Mouse (Mus musculus) spleen, adult 10 weeks (tissue): ENCODE measurements around the gene Chrna7. TPM values are rescaled to one million over a fixed set of nuclear protein-coding genes. Genes with fewer than 3 reads are reported as not detected.

Experiments used
- polyA plus RNA-seq: library from polyadenylated mRNA; stranded (reverse); fragments of 350-450 nt; fragmentation: Illumina TruSeq; extraction: RNeasy Lipid Tissue Mini Kit (QIAGEN cat#74804); gene quantifications from one replicate; pipeline ENCODE4 v1.2.3, GENCODE M21; 2015; ENCODE audit warnings: low replicate concordance; ENCODE audit not compliant: insufficient read depth

Chrna7 gene
- not detected for polyA plus RNA-seq

DNA sequence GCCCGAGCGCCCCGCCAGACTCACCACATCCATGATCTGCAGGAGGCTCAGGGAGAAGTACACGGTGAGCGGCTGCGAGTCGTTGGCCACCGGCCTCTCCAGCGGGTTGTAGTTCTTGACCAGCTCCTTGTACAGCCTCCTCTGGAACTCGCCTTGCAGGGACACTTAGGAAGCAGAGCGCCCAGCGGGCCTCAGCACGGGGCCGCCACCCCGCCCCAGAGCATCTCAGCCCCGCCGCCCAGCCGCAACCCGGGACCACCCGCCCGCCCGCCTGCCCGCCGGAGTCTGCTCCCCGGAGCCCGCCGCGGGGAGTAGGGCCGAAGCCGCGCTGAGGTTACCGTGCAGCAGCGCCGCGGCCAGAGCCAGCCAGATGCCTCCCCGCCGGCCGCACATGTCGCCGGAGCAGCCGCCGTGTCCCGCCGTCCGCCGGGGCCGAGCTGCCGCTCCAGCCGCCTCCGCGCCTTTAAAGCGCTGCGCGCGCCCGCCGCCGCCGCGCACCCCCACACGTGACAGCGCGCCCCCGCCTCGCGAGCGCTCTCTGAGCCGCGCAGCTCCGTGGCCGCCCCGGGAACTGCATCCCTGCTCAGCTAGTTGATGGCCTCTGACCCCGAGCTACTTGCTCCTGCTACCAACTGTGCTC is at the start of gene Chrna7:
Gene Chrna7 (minus strand): TSS at position 486 of the 640 bp plus-strand sequence.

Other genes starting within 250 kb of the Chrna7 start
- not detected for gene Otud7a, start 232.2 kb upstream of the Chrna7 start, polyA plus RNA-seq